Mouse (Mus musculus) cortical plate, adult 2 months (tissue): ENCODE measurements around the gene Snx29.

Source experiments
- CTCF ChIP-seq: fragments of 200-500 bp; IDR thresholded peaks from 2 replicates; pipeline ENCODE4 v1.5.1; 2011; ENCODE audit warnings: mild to moderate bottlenecking, control low read depth, low read length; ENCODE audit not compliant: insufficient read depth; ENCODE audit errors: extremely low read depth
- POLR2A ChIP-seq: fragments of 200-500 bp; IDR thresholded peaks from 2 replicates; pipeline ENCODE4 v1.6.1; 2011; ENCODE audit warnings: mild to moderate bottlenecking, low read length, control low read depth; ENCODE audit not compliant: insufficient read depth; ENCODE audit errors: extremely low read depth

- TF ChIP-seq CTCF (no peak), POLR2A (no peak)
These were observed 76.7 kb downstream of the Snx29 start for GRCm38 (mm10) chr16:11399386-11399785.
